Mouse (Mus musculus) heart, embryonic 13.5 days (tissue): ENCODE results near the gene Gatd1. TPM values are rescaled to one million over a fixed set of nuclear protein-coding genes. Genes with fewer than 3 reads are reported as not detected.

Experiments used
- ATAC-seq: fragments of 200-750 bp; cut with Nextera tagmentation; 2 replicates; pipeline ENCODE4 v1.8.0; 2017; ENCODE audit warnings: moderate TSS enrichment; ENCODE audit not compliant: insufficient number of reproducible peaks, low FRiP score, low TSS enrichment; ENCODE audit errors: extremely low read depth
- H3K27ac ChIP-seq: fragments of 300-500 bp; sonication (generic); replicated peaks from 2 replicates; pipeline ENCODE4 v1.5.1; 2015; ENCODE audit warnings: moderate library complexity, mild to moderate bottlenecking, inconsistent platforms
- H3K27me3 ChIP-seq: fragments of 300-500 bp; sonication (generic); replicated peaks from 2 replicates; pipeline ENCODE4 v1.6.1; 2015; ENCODE audit warnings: mild to moderate bottlenecking, inconsistent platforms
- H3K36me3 ChIP-seq: fragments of 300-500 bp; sonication (generic); 2 replicates; pipeline ENCODE4 v1.6.1; 2015; ENCODE audit warnings: mild to moderate bottlenecking, inconsistent platforms
- H3K4me1 ChIP-seq: fragments of 300-500 bp; sonication (generic); 2 replicates; pipeline ENCODE4 v1.6.1; 2015; ENCODE audit warnings: inconsistent platforms
- H3K4me2 ChIP-seq: fragments of 300-500 bp; sonication (generic); 2 replicates; pipeline ENCODE4 v1.6.1; 2015; ENCODE audit warnings: inconsistent platforms, mild to moderate bottlenecking, moderate library complexity
- H3K4me3 ChIP-seq: fragments of 300-500 bp; sonication (generic); 2 replicates; pipeline ENCODE4 v1.5.1; 2015; ENCODE audit warnings: moderate library complexity, mild to moderate bottlenecking, inconsistent platforms
- H3K9ac ChIP-seq: fragments of 300-500 bp; sonication (generic); 2 replicates; pipeline ENCODE4 v1.6.1; 2015; ENCODE audit warnings: inconsistent platforms, mild to moderate bottlenecking, moderate library complexity
- H3K9me3 ChIP-seq: fragments of 300-500 bp; sonication (generic); 2 replicates; pipeline ENCODE4 v1.6.1; 2016; ENCODE audit warnings: inconsistent platforms
- WGBS: fragments of 180-500 bp; shearing (Covaris S2); methylation state at CpG from one replicate; pipeline ENCODE4 v1.1.7; 2015; ENCODE audit warnings: mixed read lengths; 5-methylcytosine and 5-hydroxymethylcytosine counted together
- polyA plus RNA-seq: library from polyadenylated mRNA; unstranded; fragments of >200 nt; fragmentation: Nextera tagmentation; extraction: Ambion mirVana; gene quantifications from 2 replicates; pipeline ENCODE4 v1.2.1, GENCODE M21; 2015

The Gatd1 gene
- polyA plus RNA-seq, 1 experiment from 2014 or later: 27.0 TPM

DNA sequence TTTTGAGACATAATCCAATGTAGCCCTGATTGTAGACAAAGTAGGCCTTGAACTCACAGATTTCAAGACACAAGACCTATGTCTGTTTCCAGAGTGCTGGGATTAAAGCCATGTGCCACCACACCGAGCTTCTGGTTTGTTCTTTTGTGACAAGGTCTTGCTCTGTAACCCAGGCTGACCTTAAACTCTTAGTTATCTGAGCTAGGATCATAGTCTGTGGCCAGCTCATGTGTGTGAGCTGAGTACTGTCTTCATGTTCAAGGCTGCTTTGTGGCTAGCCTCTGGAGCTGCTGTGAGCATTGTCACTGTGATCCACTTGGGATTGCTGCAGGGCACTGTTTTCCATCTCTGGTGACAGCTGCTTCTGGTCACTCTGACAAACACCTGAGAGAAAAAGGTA is 18.6 kb downstream of the Gatd1 start:
- H3K9me3 ChIP-seq: no peaks in the 10 kb centered on the region
- H3K4me1 ChIP-seq: peaks cover 14% of the 10 kb centered on the region
- 68% methylated on average over 1 of the region's 1 CpGs for WGBS
- H3K27ac ChIP-seq: no peak overlapping the region
- H3K4me3 ChIP-seq: peak overlapping the region; percentile 2; the same call in 1 of the 2 replicates
- H3K9ac ChIP-seq: no peak overlapping the region
- no peak for ATAC-seq
- H3K4me2 ChIP-seq: peak overlapping the region; percentile 33; the same call in 1 of the 2 replicates
- no peaks in the 10 kb centered on the region for H3K27me3 ChIP-seq
- peaks cover 47% of the 10 kb centered on the region for H3K36me3 ChIP-seq

DNA sequence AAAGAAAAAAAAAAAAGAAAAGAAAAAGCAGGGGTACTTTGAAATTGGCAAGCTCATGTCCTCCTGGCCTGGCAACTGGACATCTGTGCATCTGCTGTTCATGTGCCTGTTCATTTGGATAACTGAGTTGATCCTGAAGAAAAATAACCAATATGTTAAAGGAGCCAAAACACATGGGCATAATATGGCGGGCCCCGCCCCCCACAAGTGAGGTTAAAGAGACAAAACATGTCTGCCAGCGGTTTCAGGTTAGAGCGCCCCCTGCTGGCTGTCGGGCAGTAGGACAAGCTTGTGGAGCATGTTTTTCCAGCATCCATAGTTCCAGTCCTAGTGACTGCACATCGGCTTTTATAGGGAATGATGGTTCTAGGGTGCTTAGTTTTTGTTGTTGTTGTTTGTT is 19.2 kb downstream of the Gatd1 start:
- peaks cover 14% of the 10 kb centered on the region for H3K4me1 ChIP-seq
- peaks cover 42% of the 10 kb centered on the region for H3K36me3 ChIP-seq
- no peaks in the 10 kb centered on the region; the same call in 1 of the 2 replicates for H3K27me3 ChIP-seq
- H3K4me2 ChIP-seq: peak overlapping the region; percentile 99; the same call in 1 of the 2 replicates
- no peak overlapping the region for H3K27ac ChIP-seq
- no peaks in the 10 kb centered on the region for H3K9me3 ChIP-seq
- ATAC-seq: no peak
- H3K4me3 ChIP-seq: no peak overlapping the region
- WGBS: 20% methylated on average over 6 of the region's 6 CpGs
- no peak overlapping the region for H3K9ac ChIP-seq

DNA sequence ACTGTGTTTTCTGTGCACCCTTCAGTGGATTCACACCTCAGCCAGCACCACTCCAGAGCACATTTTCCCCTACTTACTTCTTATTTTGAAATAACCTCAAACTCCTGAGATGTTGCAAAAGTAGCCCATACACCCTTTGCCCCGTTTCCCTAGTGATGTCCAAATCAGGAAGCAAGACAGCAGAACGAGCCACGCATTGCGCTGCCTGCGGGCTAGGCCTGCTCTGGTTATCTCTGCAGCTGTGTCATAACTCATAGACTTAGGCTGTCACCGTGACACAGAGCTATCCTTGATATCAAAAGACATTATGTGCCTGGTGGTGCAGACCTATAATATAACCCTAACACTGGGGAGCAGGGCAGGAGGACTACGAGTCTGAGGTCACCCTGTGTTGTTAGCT is 19.8 kb downstream of the Gatd1 start:
- no peak overlapping the region for H3K9ac ChIP-seq
- H3K4me2 ChIP-seq: peak overlapping the region; percentile 99
- WGBS: 70% methylated on average over 7 of the region's 7 CpGs
- peaks cover 6% of the 10 kb centered on the region; the same call in 1 of the 2 replicates for H3K27me3 ChIP-seq
- H3K36me3 ChIP-seq: peaks cover 35% of the 10 kb centered on the region
- H3K9me3 ChIP-seq: no peaks in the 10 kb centered on the region
- H3K4me1 ChIP-seq: peaks cover 14% of the 10 kb centered on the region
- no peak for ATAC-seq
- peak overlapping the region; percentile 79; the same call in 1 of the 2 replicates for H3K27ac ChIP-seq
- peak overlapping the region; percentile 31 for H3K4me3 ChIP-seq

DNA sequence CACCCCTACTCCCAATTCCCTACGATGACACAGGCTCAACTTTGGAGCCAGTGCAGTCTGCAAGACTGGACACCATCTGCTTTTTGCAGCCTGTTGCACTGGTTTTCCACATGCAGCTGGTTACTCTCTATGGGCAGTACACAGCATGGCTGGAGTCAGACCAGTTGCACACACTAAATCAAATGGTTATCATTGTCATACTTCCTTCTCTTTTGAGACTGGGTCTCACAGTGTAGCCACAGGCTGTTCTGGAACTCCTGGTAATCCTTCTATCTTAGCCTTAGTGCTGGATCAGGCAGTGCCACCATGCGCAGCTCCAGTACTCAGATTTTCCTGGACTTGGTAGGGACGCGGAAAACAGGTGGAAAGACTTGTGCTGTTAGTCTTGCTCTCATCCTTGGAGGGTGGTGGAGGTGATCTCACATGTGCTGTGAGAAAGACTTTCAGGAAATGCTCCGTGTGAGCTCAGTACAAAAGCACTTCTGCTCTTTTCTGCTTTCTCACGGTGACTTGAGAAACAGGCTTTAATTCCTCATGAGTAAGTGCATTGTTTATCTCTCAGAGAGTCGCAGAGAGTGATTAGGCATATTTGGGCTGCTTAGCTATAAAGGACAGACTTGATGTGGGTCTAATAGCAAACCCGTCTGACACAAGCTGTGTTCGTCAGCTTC is 21.2 kb downstream of the Gatd1 start:
- Histone ChIP-seq H3K4me2 (peak overlapping the region; percentile 99), H3K9me3 (no peaks in the 10 kb centered on the region), H3K27me3 (peaks cover 6% of the 10 kb centered on the region; the same call in 1 of the 2 replicates), H3K36me3 (peaks cover 21% of the 10 kb centered on the region), H3K9ac (peak overlapping the region; percentile 89), H3K27ac (peak overlapping the region; percentile 79), H3K4me1 (peaks cover 14% of the 10 kb centered on the region), H3K4me3 (peak overlapping the region; percentile 81)
- WGBS: 28% methylated on average over 9 of the region's 9 CpGs
- no peak; the same call in 1 of the 2 replicates for ATAC-seq

DNA sequence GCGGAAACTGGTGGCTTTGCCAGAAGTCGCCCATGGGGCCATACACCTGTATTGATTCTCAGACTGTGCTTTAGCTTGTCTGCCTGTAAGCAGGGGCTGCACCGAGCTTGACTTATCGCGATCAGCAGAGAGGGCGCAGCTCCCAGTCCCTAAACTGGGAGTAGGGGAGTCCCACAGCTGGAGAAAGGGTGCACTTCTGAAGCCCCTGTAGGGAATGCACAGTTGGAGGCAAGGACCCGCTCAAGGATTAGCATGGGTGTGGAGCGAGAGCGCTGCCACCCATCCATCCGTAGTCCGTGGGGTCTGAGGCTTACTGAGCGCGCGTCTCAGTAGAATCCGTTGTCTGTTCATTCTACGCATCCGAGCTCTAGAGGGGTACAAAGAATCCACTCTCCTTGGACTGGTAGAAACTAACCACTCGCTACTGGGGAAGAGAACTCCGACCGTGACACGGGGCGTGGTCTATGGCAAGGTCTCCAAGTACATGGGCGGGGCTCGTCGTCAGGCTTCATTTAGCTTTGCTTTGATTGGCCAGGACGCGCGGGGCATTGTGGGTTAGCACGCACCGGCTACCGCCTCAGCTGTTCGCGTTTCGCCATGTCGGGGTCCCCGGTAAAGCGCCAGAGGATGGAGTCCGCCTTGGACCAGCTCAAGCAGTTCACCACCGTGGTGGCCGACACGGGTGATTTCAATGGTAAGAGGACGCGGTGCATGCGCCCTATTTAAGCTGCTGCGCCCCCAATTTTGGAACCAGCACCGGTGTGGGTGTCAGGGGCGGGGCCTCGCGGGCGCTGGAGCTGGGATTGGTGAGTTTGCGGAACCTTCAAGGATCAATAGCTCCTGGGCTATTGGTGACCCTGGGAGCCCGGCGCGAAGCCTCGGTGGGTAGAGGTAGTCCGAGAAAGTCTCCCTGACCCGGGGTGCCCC is 22.0 kb downstream of the Gatd1 start, which contains the start of gene Taldo1:
Taldo1 (plus strand) TSS at position 575 of the 927 bp plus-strand sequence.
- Histone ChIP-seq H3K9me3 (no peaks in the 10 kb centered on the region), H3K4me3 (peak within 1 kb of the TSS; percentile 81), H3K4me1 (peaks cover 14% of the 10 kb centered on the region), H3K4me2 (peak within 1 kb of the TSS; percentile 99), H3K36me3 (peaks cover 15% of the 10 kb centered on the region), H3K27me3 (peaks cover 6% of the 10 kb centered on the region; the same call in 1 of the 2 replicates), H3K9ac (peak within 1 kb of the TSS; percentile 89), H3K27ac (peak within 1 kb of the TSS; percentile 79)
- peak; percentile 86 for ATAC-seq
- under 1% methylated on average over 57 of the region's 57 CpGs for WGBS

DNA sequence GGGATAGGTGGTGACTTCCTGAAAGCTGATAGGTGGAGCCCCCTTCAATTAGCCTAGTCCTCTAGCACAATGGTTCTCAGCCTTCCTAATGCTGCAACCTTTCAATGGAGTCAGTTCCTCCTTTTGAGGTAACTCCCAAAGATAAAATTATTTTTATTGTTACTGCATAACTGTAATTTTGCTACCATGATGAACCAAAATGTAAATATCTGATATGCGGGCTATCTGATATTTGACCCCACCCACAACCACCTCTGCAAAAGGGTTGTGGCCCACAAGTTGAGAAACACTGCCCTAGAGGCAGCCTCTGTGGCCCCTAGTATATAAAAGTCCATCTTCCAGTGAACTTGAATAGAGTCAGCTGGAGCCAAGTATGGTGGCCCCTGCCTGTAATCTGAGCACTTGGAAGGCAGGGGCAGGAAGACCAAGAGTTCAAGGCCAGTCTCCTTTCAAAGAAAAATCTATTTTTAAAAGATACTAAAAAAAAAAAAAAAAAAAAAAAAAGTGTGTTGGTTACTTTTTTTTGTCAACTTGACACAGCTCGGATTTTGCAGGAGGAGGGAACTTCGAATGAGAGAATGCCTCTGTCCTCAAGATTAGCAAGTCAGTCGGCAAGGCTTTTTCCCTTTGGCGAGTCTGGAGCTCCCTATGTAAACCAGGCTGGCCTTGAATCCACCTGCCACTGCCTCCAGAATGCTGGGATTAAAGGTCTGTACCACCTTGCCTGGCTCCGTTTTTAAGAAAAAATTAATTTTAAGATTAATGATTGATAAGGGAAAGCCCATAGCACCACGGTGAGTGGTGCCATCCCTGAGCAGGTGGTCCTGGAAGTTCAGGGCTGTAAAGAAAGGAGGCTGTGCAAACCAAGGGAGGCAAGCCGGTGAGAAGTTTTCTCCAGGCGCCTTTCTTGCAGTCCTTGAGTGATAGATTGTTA is 23.3 kb downstream of the Gatd1 start:
- H3K9ac ChIP-seq: no peak overlapping the region
- no peak for ATAC-seq
- peaks cover 14% of the 10 kb centered on the region for H3K4me1 ChIP-seq
- 55% methylated on average over 9 of the region's 9 CpGs for WGBS
- H3K27me3 ChIP-seq: peaks cover 6% of the 10 kb centered on the region; the same call in 1 of the 2 replicates
- H3K27ac ChIP-seq: peak overlapping the region; percentile 79; the same call in 1 of the 2 replicates
- no peaks in the 10 kb centered on the region for H3K9me3 ChIP-seq
- H3K4me2 ChIP-seq: peak overlapping the region; percentile 99
- H3K36me3 ChIP-seq: 0 out of 2 replicates have a peak, but pooled peaks cover 2% of the 10 kb centered on the region
- H3K4me3 ChIP-seq: peak overlapping the region; percentile 81

DNA sequence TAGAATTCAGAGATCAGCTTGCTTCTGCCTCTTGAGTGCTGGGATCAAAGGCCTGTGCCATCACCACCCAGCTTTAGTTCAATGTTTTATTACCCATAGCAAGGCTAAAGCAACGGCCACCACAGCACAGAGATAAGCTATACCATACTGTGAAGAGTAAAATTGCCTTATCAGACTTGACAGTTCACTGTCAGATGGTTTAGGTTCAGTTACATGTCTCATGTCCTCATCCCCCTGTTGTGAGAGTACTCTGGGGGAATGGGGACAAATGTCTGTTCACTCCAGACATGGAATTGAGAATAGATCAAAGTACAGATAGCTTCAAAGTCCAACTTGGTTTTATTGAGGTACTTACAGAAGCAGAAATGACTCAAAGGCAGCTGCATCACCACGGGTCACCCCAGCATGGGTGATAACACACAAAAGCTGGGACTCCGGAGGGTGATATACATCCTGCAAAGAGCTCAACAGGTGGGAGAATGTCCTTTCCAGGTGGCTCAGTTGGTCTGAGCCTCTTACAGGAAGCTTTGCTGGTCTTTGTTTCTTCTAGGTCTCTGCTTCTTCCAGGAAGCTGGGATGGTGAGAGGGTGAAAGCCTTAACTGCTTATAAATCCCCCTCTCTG is 25.3 kb downstream of the Gatd1 start:
- H3K27me3 ChIP-seq: peaks cover 23% of the 10 kb centered on the region
- H3K4me2 ChIP-seq: no peak overlapping the region
- no peak overlapping the region for H3K9ac ChIP-seq
- no peak overlapping the region for H3K27ac ChIP-seq
- no peak for ATAC-seq
- no peaks in the 10 kb centered on the region for H3K9me3 ChIP-seq
- no peaks in the 10 kb centered on the region for H3K36me3 ChIP-seq
- H3K4me3 ChIP-seq: no peak overlapping the region
- H3K4me1 ChIP-seq: peaks cover 14% of the 10 kb centered on the region
- 38% methylated on average over 3 of the region's 3 CpGs for WGBS

DNA sequence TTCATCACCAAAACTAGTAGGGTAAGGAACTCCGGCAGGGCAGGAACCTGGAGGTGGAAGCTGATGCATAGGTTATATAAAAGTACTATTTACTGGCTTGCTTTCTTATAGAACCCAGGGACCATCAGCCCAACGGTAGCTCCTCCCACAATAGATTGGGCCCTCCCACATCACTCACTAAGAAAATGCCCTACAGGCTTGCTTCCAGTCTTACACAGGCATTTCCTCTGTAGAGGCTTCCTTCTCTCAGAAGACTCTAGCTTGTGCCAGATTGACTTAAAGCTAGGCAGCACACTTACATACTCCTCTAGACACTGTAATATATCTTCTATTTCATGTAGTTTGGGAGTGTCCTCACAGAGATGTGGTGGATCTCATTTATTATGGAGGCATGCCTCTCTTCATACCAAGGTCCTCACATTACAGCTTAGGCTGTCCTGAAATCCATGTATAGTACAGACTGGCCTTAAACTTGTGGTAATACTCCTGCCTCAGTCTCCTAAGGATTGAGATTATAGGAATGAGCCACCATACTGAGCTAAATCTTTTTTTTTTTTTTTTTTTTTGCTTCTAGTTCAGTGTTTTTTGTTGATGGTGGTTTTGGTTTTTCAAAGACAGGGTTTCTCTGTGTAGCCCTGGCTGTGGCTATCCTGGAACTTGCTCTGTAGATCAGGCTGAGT is 26.0 kb downstream of the Gatd1 start:
- H3K36me3 ChIP-seq: no peaks in the 10 kb centered on the region
- 61% methylated on average over 2 of the region's 2 CpGs for WGBS
- H3K4me3 ChIP-seq: no peak overlapping the region
- peaks cover 11% of the 10 kb centered on the region for H3K4me1 ChIP-seq
- H3K9me3 ChIP-seq: no peaks in the 10 kb centered on the region
- H3K27me3 ChIP-seq: peaks cover 28% of the 10 kb centered on the region
- H3K9ac ChIP-seq: no peak overlapping the region
- H3K4me2 ChIP-seq: no peak overlapping the region
- no peak overlapping the region for H3K27ac ChIP-seq
- no peak for ATAC-seq

DNA sequence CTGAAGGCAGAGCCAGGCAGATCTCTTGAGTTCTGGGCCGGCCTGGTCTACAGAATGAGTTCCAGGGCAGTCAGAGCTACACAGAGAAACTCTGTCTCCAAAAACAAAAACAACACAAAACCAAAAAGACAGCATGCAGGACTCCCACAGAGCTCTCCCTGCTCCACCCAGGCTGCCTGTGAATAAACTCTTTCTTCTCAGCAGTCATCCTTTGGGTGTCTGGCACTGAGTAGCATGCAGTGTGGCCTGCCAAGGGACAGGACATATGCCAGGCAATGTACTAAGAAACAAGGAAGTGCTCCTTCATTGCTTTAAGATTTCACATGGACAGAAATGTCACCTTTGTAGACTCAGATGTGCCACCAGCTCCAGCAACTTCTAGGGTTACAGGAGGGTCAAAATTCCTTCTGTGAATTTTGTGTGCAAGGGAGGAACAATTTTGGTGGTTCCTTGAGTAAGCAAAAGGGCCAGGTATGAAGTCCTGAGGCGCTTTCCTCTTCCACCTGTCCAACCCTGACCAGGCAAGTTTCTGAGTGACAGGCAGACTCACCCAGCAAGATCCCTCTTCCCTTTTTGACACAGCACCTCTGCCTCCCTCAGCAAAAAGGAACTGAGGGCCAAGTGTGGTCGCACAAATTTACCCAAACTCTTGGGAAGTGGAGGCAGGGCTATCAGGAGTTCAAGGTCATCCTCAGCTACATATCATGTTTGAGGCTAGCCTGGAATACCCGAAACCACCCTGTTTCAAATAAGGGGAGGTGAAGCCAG is 32.7 kb downstream of the Gatd1 start:
- no peak overlapping the region for H3K4me3 ChIP-seq
- H3K9ac ChIP-seq: no peak overlapping the region
- H3K9me3 ChIP-seq: no peaks in the 10 kb centered on the region
- no peaks in the 10 kb centered on the region for H3K4me1 ChIP-seq
- H3K27me3 ChIP-seq: peaks cover 32% of the 10 kb centered on the region
- H3K4me2 ChIP-seq: no peak overlapping the region
- no peak overlapping the region for H3K27ac ChIP-seq
- no peak for ATAC-seq
- H3K36me3 ChIP-seq: no peaks in the 10 kb centered on the region
- 76% methylated on average over 4 of the region's 4 CpGs for WGBS
